Mouse (Mus musculus): ENCODE results near the gene Caprin2. TPM values are rescaled to one million over a fixed set of nuclear protein-coding genes. Genes with fewer than 3 reads are reported as not detected.

The Caprin2 gene
- polyA plus RNA-seq (2012; rRNA removed; ENCODE audit: low replicate concordance) = 4.7 and 9.9 TPM in 2 replicates

DNA sequence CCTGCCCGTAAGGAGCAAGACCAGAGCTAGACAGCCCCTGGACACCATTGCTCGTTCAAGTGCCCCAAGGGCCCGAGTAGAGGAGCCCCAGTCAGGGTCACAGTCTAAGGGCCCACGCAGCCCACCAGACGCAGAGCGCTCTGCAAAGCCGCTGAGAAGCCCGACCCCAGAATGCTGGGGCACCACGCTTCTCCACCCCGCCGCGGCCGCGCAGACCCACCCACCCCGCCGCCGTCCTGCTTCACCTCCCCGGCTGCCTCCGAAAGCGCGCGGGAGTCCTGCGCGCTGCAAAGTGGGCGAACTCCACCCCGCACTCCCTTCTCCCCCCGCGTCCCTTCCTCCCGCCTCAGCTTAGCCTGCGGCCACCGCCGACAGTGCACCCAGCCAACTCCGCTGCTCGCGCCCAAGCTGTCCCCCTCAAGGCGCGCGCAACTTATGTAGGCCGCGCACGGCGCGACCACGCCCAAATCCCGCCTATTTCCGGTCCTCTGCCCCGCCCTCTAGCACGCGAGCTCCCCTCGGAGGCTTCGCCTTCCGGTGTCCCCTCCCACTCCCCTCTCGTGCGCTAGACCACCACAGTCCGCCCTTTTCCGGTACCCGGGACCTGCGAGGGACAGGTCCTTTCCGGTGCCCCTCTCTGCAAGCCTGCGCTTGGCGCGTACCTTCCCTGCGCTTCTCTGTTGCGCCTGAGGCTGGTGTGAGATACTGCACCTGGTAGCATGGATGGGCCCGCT is at the start of gene Caprin2:
Gene Caprin2, minus strand, starts transcription at position 465 of the 734 bp plus-strand sequence.

DNA sequence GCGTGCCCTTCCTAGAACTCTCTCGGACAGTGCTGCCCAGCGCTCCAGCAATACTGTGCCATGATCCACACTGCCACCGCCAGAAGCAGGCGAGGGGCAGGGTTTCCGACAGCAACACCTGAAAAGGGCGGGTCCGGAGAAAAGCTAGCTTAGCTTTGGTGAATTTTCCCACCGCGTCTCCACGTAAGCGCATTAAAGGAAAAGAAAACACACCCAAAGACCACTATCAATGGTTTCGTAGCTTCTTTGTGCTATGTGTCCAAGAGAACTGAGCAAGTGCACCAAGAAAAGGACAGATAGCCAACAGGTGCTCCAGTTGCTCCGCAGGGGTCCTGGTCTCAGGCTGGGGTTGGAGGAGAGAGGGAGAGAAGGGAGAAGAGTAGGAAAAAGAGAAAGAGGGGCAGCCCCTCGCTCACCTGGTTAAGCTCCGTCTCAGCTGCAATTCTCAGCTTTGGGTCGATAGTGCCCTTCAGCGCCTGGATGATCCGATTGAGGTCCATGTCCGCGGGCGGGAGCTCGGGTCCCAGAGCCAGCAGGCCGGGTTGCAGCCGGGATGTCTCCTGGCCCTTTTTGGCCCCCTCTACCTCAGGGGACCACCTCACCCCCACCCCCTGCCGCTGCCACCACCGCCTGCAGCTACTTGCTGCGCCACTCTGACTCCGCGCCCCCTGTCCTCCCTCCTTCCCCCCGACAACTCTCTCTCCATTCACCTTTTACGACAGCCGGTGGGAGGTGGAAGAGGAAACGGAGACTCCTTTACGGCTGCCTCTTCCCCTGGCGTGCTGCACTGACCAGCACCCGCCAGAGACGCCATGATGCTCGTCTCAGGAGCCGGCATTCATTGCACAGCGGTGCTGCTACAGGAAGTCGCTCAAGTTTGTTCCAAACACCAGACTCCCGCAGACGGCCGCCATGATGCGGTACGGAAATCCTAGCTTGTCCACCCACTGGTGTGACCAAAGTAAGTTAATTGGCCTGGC is 65.0 kb downstream of the Caprin2 start, which contains the start of gene Ipo8:
Gene Ipo8, minus strand, starts transcription at position 720 of the 980 bp plus-strand sequence.

Other genes starting within 250 kb of the Caprin2 start
- 9.0 and 17.0 TPM in 2 replicates for gene Ipo8, start 64.8 kb downstream of the Caprin2 start, polyA plus RNA-seq (2012; rRNA removed; ENCODE audit: low replicate concordance)
- gene Sinhcaf, start 50.2 kb upstream of the Caprin2 start, polyA plus RNA-seq (2012; rRNA removed; ENCODE audit: low replicate concordance) = 1.9 and 3.9 TPM in 2 replicates
- gene Dennd5b, start 205.4 kb upstream of the Caprin2 start, polyA plus RNA-seq (2012; rRNA removed; ENCODE audit: low replicate concordance) = 3.4 and 12.4 TPM in 2 replicates
- not detected in 2 replicates for gene Gm10203, start 233.9 kb upstream of the Caprin2 start, polyA plus RNA-seq (2012; rRNA removed; ENCODE audit: low replicate concordance)
- gene Etfbkmt, start 243.6 kb upstream of the Caprin2 start, polyA plus RNA-seq (2012; rRNA removed; ENCODE audit: low replicate concordance) = 6.6 and 16.5 TPM in 2 replicates